Mouse (Mus musculus) testis, postnatal 10 days (tissue): ENCODE measurements around the gene Creb3.
"Not testable (repeated sequence)": the region's sequence is repeated elsewhere in the genome, so short reads cannot be mapped to it uniquely, and the experiment has no call there.

Experiments
- DNase-seq: peaks from one replicate; pipeline ENCODE4 v3.0.0; 2021; ENCODE audit warnings: low spot score

Creb3 gene

GRCm38 (mm10) chr4:43583421-43583820, 21.3 kb downstream of the Creb3 start:
- DNase-seq: no peak

- DNase-seq: no peak
Measured at GRCm38 (mm10) chr4:43584444-43585416, 22.6 kb downstream of the Creb3 start, which contains the start of gene Msmp. Gene Msmp, minus strand, starts transcription at chr4:43584494.

- no peak for DNase-seq
Measured at GRCm38 (mm10) chr4:43585682-43586081, 23.6 kb downstream of the Creb3 start.

- DNase-seq: no peak
Measured at GRCm38 (mm10) chr4:43586411-43586810, 24.3 kb downstream of the Creb3 start.

GRCm38 (mm10) chr4:43587681-43588080, 25.5 kb downstream of the Creb3 start:
- DNase-seq: no peak

- no peak for DNase-seq
Measured at GRCm38 (mm10) chr4:43591543-43591942, 29.4 kb downstream of the Creb3 start.

- no peak for DNase-seq
Measured at GRCm38 (mm10) chr4:43591961-43592360, 29.8 kb downstream of the Creb3 start.

GRCm38 (mm10) chr4:43593453-43593852, 31.3 kb downstream of the Creb3 start:
- DNase-seq: no peak

- DNase-seq: not testable (repeated sequence)
Measured at GRCm38 (mm10) chr4:43596597-43596996, 34.5 kb downstream of the Creb3 start.

GRCm38 (mm10) chr4:43598200-43598599, 36.1 kb downstream of the Creb3 start:
- DNase-seq: no peak

- DNase-seq: no peak
Measured at GRCm38 (mm10) chr4:43598650-43599380, 36.7 kb downstream of the Creb3 start.

- DNase-seq: no peak
Measured at GRCm38 (mm10) chr4:43600195-43600934, 38.2 kb downstream of the Creb3 start.

GRCm38 (mm10) chr4:43604099-43604498, 42.0 kb downstream of the Creb3 start:
- no peak for DNase-seq

GRCm38 (mm10) chr4:43604751-43605685, 42.9 kb downstream of the Creb3 start:
- no peak for DNase-seq

GRCm38 (mm10) chr4:43612534-43612933, 50.4 kb downstream of the Creb3 start:
- DNase-seq: no peak

- no peak for DNase-seq
Measured at GRCm38 (mm10) chr4:43613060-43613730, 51.1 kb downstream of the Creb3 start.
